Mouse (Mus musculus) thymus, adult 2 months (tissue): ENCODE results near the gene Gemin6. TPM values are rescaled to one million over a fixed set of nuclear protein-coding genes. Genes with fewer than 3 reads are reported as not detected.
"Not testable (repeated sequence)": the region's sequence is repeated elsewhere in the genome, so short reads cannot be mapped to it uniquely, and the experiment has no call there.

Experiments used
- DNase-seq: peaks from one replicate; pipeline ENCODE4 v3.0.0; 2021
- H3K27ac ChIP-seq: fragments of 200-500 bp; 2 replicates; pipeline ENCODE4 v1.5.1; 2012; ENCODE audit warnings: low read length, control low read depth; ENCODE audit not compliant: control insufficient read depth, insufficient read depth
- H3K27me3 ChIP-seq: fragments of 200-500 bp; 2 replicates; pipeline ENCODE4 v1.6.1; 2012; ENCODE audit warnings: mild to moderate bottlenecking, low read length, moderate library complexity, mixed read lengths; ENCODE audit not compliant: control insufficient read depth, insufficient read depth
- H3K36me3 ChIP-seq: fragments of 200-500 bp; 2 replicates; pipeline ENCODE4 v1.6.1; 2012; ENCODE audit warnings: mild to moderate bottlenecking, low read length, moderate library complexity; ENCODE audit not compliant: control insufficient read depth, insufficient read depth
- H3K4me1 ChIP-seq: fragments of 200-500 bp; replicated peaks from 2 replicates; pipeline ENCODE4 v1.6.1; 2012; ENCODE audit warnings: low read length; ENCODE audit not compliant: control insufficient read depth, insufficient read depth
- H3K4me3 ChIP-seq: fragments of 200-500 bp; 2 replicates; pipeline ENCODE4 v1.5.1; 2012; ENCODE audit warnings: mild to moderate bottlenecking, low read length, control low read depth, moderate library complexity; ENCODE audit not compliant: control insufficient read depth, insufficient read depth
- CTCF ChIP-seq: fragments of 200-500 bp; IDR thresholded peaks from 2 replicates; pipeline ENCODE4 v1.5.1; 2012; ENCODE audit warnings: mild to moderate bottlenecking, control low read depth, low read length, moderate library complexity, borderline replicate concordance; ENCODE audit not compliant: control insufficient read depth, poor library complexity, insufficient read depth; ENCODE audit errors: extremely low read depth
- POLR2A ChIP-seq: fragments of 200-500 bp; IDR thresholded peaks from 2 replicates; pipeline ENCODE4 v1.6.1; 2012; ENCODE audit warnings: mild to moderate bottlenecking, low read length, control low read depth, moderate library complexity; ENCODE audit not compliant: control insufficient read depth, poor library complexity, insufficient read depth; ENCODE audit errors: extremely low read depth
- WGBS: fragments of 180-500 bp; shearing (Covaris S2); methylation state at CpG from one replicate; pipeline ENCODE4 v1.1.7; 2018; 5-methylcytosine and 5-hydroxymethylcytosine counted together
- polyA plus RNA-seq: library from polyadenylated mRNA; depleted of rRNA; stranded (reverse); fragments of >200 nt; gene quantifications from 2 replicates; pipeline ENCODE4 v1.2.3, GENCODE M21; 2012; rRNA removed

The Gemin6 gene
- polyA plus RNA-seq, result 3.4 and 4.6 TPM in 2 replicates

GRCm38 (mm10) chr17:80224326-80225116 lies at the start of gene Gemin6:
Gene Gemin6, plus strand, starts transcription at chr17:80224441.
- no peaks in the 10 kb centered on the region for H3K27me3 ChIP-seq
- no peak for TF ChIP-seq CTCF
- peak; percentile 68 for TF ChIP-seq POLR2A
- DNase-seq, result peak; percentile 85
- peak within 1 kb of the TSS; percentile 71 for H3K27ac ChIP-seq
- H3K4me1 ChIP-seq, result no peaks in the 10 kb centered on the region; the same call in 1 of the 2 replicates
- H3K4me3 ChIP-seq, result peak within 1 kb of the TSS; percentile 52
- WGBS, result under 1% methylated on average over 33 of the region's 33 CpGs
- H3K36me3 ChIP-seq, result no peaks in the 10 kb centered on the region

- H3K4me3 ChIP-seq, result peak overlapping the region; percentile 24
- H3K4me1 ChIP-seq, result peaks cover 28% of the 10 kb centered on the region
- 12% methylated on average over 19 of the region's 19 CpGs for whole genome bisulfite sequencing
- peak overlapping the region; percentile 54 for H3K27ac ChIP-seq
- H3K27me3 ChIP-seq, result no peaks in the 10 kb centered on the region
- TF ChIP-seq CTCF (no peak), POLR2A (no peak)
- H3K36me3 ChIP-seq, result no peaks in the 10 kb centered on the region
- peak; percentile 46 for DNase-seq
Observed at GRCm38 (mm10) chr17:80174699-80175385, 49.4 kb upstream of the Gemin6 start.

GRCm38 (mm10) chr17:80175386-80175739 lies 48.9 kb upstream of the Gemin6 start:
- under 1% methylated on average over 4 of the region's 4 CpGs for WGBS
- Histone ChIP-seq H3K27ac (peak overlapping the region; percentile 60), H3K27me3 (no peaks in the 10 kb centered on the region), H3K4me1 (peaks cover 28% of the 10 kb centered on the region), H3K4me3 (peak overlapping the region; percentile 24; the same call in 1 of the 2 replicates), H3K36me3 (no peaks in the 10 kb centered on the region)
- TF ChIP-seq POLR2A (no peak), CTCF (no peak)
- no peak for DNase-seq

- 85% methylated on average over 3 of the region's 3 CpGs for WGBS
- no peaks in the 10 kb centered on the region for H3K27me3 ChIP-seq
Observed at GRCm38 (mm10) chr17:80175966-80176365, 48.3 kb upstream of the Gemin6 start.

DNA sequence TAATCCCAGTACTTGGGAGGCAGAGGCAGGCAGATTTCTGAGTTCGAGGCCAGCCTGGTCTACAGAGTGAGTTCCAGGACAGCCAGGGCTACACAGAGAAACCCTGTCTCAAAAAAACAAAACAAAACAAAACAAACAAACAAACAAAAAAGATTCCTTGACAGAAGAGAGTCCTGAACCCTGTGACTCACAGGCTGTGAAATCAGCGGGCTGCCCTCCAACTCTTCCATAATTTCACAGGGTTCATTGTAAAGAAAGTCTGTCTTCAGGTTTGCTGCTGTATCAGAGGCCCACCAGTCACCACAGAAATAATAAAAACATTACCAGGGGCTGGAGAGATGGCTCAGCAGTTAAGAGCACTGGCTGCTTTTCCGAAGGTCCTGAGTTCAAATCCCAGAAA lies 45.4 kb upstream of the Gemin6 start:
- H3K27me3 ChIP-seq, DNase-seq, H3K27ac ChIP-seq, H3K36me3 ChIP-seq, H3K4me3 ChIP-seq: not testable (repeated sequence)
- peaks cover 22% of the 10 kb centered on the region for H3K4me1 ChIP-seq
- 98% methylated on average over 3 of the region's 3 CpGs for WGBS

More at GRCm38 (mm10) chr17:80175966-80176365, 48.3 kb upstream of the Gemin6 start:
- Histone ChIP-seq H3K4me1 (peaks cover 28% of the 10 kb centered on the region), H3K36me3 (no peaks in the 10 kb centered on the region), H3K4me3 (no peak overlapping the region), H3K27ac (no peak overlapping the region)
- no peak for TF ChIP-seq POLR2A
- no peak for TF ChIP-seq CTCF
- no peak for DNase-seq

DNA sequence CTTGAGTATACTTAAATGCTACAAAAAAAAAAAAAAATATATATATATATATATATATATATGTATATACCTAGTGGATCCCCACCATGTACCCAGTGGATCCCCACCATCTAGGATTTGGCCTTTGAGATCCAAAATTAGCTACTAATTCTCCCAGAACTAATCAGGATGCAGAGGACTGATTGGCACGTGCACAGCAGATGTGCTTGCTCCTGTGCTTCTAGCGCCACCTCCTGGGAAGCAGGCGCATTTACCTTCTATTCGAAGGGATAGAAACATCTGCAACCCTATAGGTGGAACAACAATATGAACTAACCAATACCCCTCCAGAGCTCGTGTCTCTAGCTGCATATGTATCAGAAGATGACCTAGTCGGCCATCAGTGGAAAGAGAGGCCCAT lies 44.3 kb upstream of the Gemin6 start:
- H3K27ac ChIP-seq, result no peak overlapping the region
- peaks cover 10% of the 10 kb centered on the region for H3K4me1 ChIP-seq
- TF ChIP-seq CTCF, result peak; percentile 76; the same call in 1 of the 2 replicates
- no peak for TF ChIP-seq POLR2A
- WGBS, result 0% methylated on average over 6 of the region's 6 CpGs
- no peaks in the 10 kb centered on the region for H3K27me3 ChIP-seq
- H3K4me3 ChIP-seq, result no peak overlapping the region
- DNase-seq, result peak; percentile 71
- H3K36me3 ChIP-seq, result no peaks in the 10 kb centered on the region
